Mouse (Mus musculus): ENCODE measurements around the gene Gbp2b.

DNA sequence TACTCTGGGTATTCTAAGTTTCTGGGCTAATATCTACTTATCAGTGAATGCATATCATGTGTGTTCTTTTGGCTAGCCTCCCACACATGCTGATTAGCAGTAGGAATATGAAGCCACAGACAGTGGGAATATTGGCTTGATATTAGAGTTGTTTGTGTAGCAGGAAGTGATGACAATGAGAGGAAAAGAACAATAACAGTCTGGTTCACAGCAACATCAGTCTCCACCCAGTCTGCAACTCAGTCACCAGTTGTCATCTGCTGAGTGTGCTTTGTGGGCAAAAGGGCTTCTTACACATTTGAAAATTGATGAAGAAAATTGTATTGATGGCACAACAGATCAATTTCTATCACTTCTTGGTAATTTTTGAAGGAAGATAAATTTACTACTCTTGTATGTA lies 7.3 kb upstream of the Gbp2b start:
- TF ChIP-seq CTCF (conservative IDR thresholded peaks at IDR 0.05; ENCODE audit: low read length) (no peak), POU5F1 (IDR thresholded peaks at IDR 0.05; ENCODE audit: borderline replicate concordance, low read length) (no peak)

Measured in E14TG2a.4 (cell line).